Mouse (Mus musculus) midbrain, embryonic 14.5 days (tissue): ENCODE measurements around the gene Caln1. TPM values are rescaled to one million over a fixed set of nuclear protein-coding genes. Genes with fewer than 3 reads are reported as not detected.

Experiments used
- ATAC-seq: fragments of 200-750 bp; cut with Nextera tagmentation; 2 replicates; pipeline ENCODE4 v1.8.0; 2017; ENCODE audit warnings: moderate number of reproducible peaks, moderate library complexity; ENCODE audit not compliant: low FRiP score, low TSS enrichment
- DNase-seq: peaks from one replicate; pipeline ENCODE4 v3.0.0-alpha.2; 2015
- H3K27ac ChIP-seq: fragments of 300-500 bp; sonication (generic); replicated peaks from 2 replicates; pipeline ENCODE4 v1.5.1; 2014; ENCODE audit warnings: mild to moderate bottlenecking, low read depth, low read length, moderate library complexity
- H3K27me3 ChIP-seq: fragments of 300-500 bp; sonication (generic); 2 replicates; pipeline ENCODE4 v1.6.1; 2014; ENCODE audit warnings: low read length, control low read depth, mixed read lengths; ENCODE audit not compliant: control insufficient read depth, insufficient read depth
- H3K36me3 ChIP-seq: fragments of 300-500 bp; sonication (generic); 2 replicates; pipeline ENCODE4 v1.6.1; 2014; ENCODE audit warnings: low read length, control low read depth; ENCODE audit not compliant: control insufficient read depth, insufficient read depth
- H3K4me1 ChIP-seq: fragments of 300-500 bp; sonication (generic); 2 replicates; pipeline ENCODE4 v1.6.1; 2014; ENCODE audit warnings: mild to moderate bottlenecking, antibody characterized with exemption, low read length, control low read depth; ENCODE audit not compliant: control insufficient read depth, insufficient read depth
- H3K4me2 ChIP-seq: fragments of 300-500 bp; sonication (generic); 2 replicates; pipeline ENCODE4 v1.6.1; 2014; ENCODE audit warnings: mild to moderate bottlenecking, low read length, moderate library complexity
- H3K4me3 ChIP-seq: fragments of 300-500 bp; sonication (generic); replicated peaks from 2 replicates; pipeline ENCODE4 v1.5.1; 2014; ENCODE audit warnings: low read depth, low read length
- H3K9ac ChIP-seq: fragments of 300-500 bp; sonication (generic); replicated peaks from 2 replicates; pipeline ENCODE4 v1.6.1; 2014; ENCODE audit warnings: mild to moderate bottlenecking, low read length, moderate library complexity
- H3K9me3 ChIP-seq: fragments of 300-500 bp; sonication (generic); 2 replicates; pipeline ENCODE4 v1.6.1; 2016; ENCODE audit warnings: low read length, control low read depth, mixed read lengths; ENCODE audit not compliant: control insufficient read depth
- WGBS: fragments of 180-500 bp; shearing (Covaris S2); extraction: QIAGEN DNeasy Blood & Tissue Kit; methylation state at CpG from one replicate; pipeline ENCODE4 v1.1.7; 2014; 5-methylcytosine and 5-hydroxymethylcytosine counted together
- polyA plus RNA-seq: library from polyadenylated mRNA; unstranded; fragments of >200 nt; fragmentation: Nextera tagmentation; extraction: Ambion mirVana; gene quantifications from 2 replicates; pipeline ENCODE4 v1.2.1, GENCODE M21; 2014

Gene Caln1
- polyA plus RNA-seq, 1 experiment from 2014 or later: 8.4 TPM

DNA sequence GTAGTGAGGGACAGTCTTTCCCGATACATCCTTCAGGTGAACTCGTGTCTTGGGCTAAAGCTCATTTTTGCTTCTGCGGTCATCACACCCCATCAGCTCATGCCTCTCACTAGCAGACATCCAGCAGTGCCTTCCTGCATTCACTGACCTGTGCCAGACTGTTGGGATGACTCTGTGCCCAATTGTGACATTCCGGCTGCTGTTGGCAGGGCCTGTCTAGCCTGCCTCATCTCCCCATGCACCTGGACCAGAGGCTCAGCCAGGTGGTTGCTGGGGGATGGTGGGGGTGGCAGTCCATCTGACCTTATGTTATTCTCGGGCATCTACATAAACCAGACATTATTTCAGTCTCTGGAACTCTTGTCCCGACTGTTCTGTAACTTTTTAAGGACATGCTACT is 105.6 kb downstream of the Caln1 start:
- Histone ChIP-seq H3K4me3 (no peak overlapping the region), H3K27ac (no peak overlapping the region), H3K4me1 (no peaks in the 10 kb centered on the region), H3K27me3 (no peaks in the 10 kb centered on the region), H3K4me2 (no peak overlapping the region), H3K36me3 (no peaks in the 10 kb centered on the region), H3K9me3 (no peaks in the 10 kb centered on the region), H3K9ac (no peak overlapping the region)
- 88% methylated on average over 6 of the region's 6 CpGs for WGBS
- ATAC-seq (no peak), DNase-seq (no peak)

DNA sequence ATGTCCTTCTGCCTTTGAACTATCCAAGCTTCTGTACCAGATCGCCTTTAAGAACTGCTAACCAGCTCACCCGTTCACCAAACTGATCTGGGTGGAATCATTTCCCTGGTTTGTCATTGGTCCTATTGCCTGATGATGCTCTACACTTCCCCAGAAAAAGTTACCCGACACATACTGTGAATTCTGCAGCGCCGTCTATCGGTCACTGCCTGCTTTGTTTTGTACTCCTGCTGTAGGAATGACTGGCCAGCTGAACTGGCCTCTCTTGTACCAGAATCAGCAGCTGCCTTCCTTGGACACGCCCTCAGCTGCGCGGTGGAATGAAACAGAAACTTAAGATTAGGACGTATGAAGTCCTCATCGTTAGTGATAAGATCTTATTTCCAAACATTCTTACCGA is 107.5 kb downstream of the Caln1 start:
- Histone ChIP-seq H3K4me2 (no peak overlapping the region), H3K9ac (no peak overlapping the region), H3K4me1 (no peaks in the 10 kb centered on the region), H3K36me3 (no peaks in the 10 kb centered on the region), H3K27ac (no peak overlapping the region), H3K9me3 (no peaks in the 10 kb centered on the region), H3K4me3 (no peak overlapping the region), H3K27me3 (no peaks in the 10 kb centered on the region)
- DNase-seq (no peak), ATAC-seq (no peak)
- 70% methylated on average over 12 of the region's 12 CpGs for WGBS

DNA sequence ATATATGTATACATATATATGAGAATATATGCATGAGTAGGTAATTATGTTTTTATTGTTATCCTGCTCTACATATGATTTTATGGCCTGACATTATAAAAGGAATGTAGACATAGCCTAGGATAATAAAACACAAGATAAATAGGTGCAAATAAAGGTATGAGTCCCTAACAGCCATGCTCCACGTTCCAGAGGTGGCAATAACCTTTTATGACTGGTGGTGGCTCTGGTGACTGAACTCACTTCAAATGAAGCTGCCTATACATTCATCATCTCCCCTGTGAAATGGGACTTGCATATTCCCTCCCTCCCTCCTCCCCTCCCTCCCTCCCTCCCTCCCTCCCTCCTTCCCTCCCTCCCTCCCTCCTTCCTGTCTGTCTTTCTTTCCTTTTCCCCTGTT is 111.0 kb downstream of the Caln1 start:
- ATAC-seq (no peak), DNase-seq (no peak)
- 89% methylated on average over 1 of the region's 1 CpGs for WGBS
- Histone ChIP-seq H3K4me1 (no peaks in the 10 kb centered on the region), H3K36me3 (no peaks in the 10 kb centered on the region), H3K9ac (no peak overlapping the region), H3K4me2 (no peak overlapping the region), H3K4me3 (no peak overlapping the region), H3K27me3 (no peaks in the 10 kb centered on the region), H3K27ac (no peak overlapping the region), H3K9me3 (no peaks in the 10 kb centered on the region)

DNA sequence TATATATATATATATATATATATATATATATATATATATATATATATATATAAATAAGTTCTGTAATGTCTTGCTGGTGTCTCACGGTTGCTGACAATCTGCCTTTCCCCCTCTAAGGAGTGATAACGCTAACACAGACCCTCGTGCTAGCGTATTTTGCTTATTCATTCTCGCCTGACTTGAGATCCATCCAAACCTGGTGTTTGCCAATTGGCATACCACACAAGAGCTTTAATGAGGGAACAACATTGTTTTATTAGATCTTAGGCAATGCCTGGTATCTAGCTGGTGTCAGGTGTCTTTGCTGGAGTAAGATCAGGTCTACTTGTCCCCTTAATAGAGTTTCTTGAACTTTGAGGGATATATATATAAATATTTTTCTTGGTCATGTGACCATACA is 122.2 kb downstream of the Caln1 start:
- Histone ChIP-seq H3K9me3 (no peaks in the 10 kb centered on the region), H3K4me3 (no peak overlapping the region), H3K27ac (no peak overlapping the region), H3K9ac (no peak overlapping the region), H3K36me3 (no peaks in the 10 kb centered on the region), H3K4me2 (no peak overlapping the region), H3K4me1 (no peaks in the 10 kb centered on the region), H3K27me3 (no peaks in the 10 kb centered on the region)
- DNase-seq (no peak), ATAC-seq (no peak)
- WGBS: 94% methylated on average over 5 of the region's 5 CpGs

DNA sequence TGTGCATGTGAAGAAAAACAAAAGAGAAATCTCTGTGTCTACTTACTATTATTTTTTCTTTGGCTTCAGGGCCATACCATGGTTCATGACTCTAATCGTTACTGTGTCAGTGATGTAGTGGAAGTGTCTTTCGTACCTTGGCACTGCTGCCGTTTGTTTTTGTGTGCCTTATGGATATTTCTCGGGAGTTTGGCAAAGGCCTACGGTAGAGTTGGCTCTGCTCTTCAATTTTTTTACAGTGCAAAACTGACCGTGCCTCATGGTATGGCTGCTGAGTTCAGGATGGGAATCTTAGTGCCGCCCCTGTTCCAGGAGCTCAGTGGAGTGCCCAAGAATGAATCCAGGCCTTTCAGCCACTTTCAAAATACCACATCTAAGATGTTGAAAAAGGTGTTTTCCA is 123.0 kb downstream of the Caln1 start:
- no peak overlapping the region for H3K9ac ChIP-seq
- H3K4me2 ChIP-seq: no peak overlapping the region
- ATAC-seq (no peak), DNase-seq (no peak)
- H3K4me1 ChIP-seq: no peaks in the 10 kb centered on the region
- no peaks in the 10 kb centered on the region for H3K9me3 ChIP-seq
- no peak overlapping the region for H3K27ac ChIP-seq
- no peaks in the 10 kb centered on the region for H3K27me3 ChIP-seq
- WGBS: 91% methylated on average over 7 of the region's 7 CpGs
- no peak overlapping the region for H3K4me3 ChIP-seq
- no peaks in the 10 kb centered on the region for H3K36me3 ChIP-seq

DNA sequence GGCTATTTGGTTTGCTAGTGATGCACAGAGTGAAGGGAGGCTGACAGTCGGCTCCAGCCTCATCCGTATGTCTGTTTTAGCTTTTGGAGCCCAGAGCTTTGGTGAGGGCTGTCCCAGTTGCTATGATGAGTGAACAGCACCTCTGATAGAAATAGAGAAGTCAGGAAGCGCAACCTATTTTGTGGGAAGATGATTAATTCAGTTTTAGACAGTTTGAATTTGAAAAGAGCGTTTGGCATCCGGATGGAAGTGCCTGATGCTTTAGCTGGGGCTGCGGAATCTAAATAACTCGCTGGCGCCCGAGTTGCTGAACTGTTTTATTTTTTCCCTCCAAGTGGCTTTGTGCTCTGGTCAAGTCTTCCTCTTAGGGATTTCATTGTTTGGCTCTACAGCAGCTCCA is 133.3 kb downstream of the Caln1 start:
- no peaks in the 10 kb centered on the region for H3K4me1 ChIP-seq
- no peaks in the 10 kb centered on the region for H3K9me3 ChIP-seq
- 82% methylated on average over 9 of the region's 9 CpGs for WGBS
- ATAC-seq: no peak
- H3K4me3 ChIP-seq: no peak overlapping the region
- H3K36me3 ChIP-seq: no peaks in the 10 kb centered on the region
- no peak overlapping the region for H3K4me2 ChIP-seq
- H3K27ac ChIP-seq: no peak overlapping the region
- no peak for DNase-seq
- no peak overlapping the region for H3K9ac ChIP-seq
- H3K27me3 ChIP-seq: no peaks in the 10 kb centered on the region

DNA sequence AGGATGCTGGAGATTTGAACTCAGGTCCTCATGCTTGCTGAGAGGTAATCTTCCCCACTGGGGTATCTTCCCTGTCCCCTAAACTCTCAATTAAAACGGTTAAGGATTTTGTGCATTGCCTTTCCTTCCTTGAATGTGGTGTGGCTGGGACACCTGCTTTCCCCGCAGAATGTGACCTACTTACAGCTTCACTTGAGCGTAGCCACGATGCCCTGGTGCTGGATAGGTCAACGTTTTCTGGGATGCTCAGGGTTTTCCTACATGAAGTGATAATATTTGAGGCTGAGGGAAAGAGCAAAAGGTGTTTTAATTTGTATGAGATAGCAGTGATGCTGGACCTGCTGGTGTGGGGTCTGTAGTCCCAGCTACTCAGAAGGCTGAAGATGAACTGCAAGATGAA is 135.6 kb downstream of the Caln1 start:
- Histone ChIP-seq H3K9me3 (no peaks in the 10 kb centered on the region), H3K4me2 (no peak overlapping the region), H3K4me3 (no peak overlapping the region), H3K27ac (no peak overlapping the region), H3K27me3 (no peaks in the 10 kb centered on the region), H3K36me3 (no peaks in the 10 kb centered on the region), H3K9ac (no peak overlapping the region), H3K4me1 (no peaks in the 10 kb centered on the region)
- ATAC-seq (no peak), DNase-seq (no peak)
- 87% methylated on average over 5 of the region's 5 CpGs for WGBS

DNA sequence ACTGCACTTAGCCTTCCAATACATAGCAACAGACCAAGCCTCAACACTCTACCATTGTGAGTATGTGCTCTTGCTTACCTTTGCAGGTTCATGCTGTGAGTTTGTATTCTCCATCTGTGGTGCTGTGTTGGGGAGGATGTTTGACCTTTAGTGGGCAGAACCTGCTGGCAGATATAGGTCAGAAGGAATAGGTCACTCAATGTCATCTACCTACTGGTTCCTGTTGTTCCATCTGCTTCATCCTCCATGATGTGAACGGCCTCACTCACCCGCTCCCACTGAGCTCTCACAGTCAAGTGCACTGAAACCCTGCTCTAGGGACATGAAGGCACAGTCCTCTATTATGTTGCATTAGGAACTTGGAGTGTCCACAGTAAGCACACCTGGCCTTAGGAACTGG is 141.3 kb downstream of the Caln1 start:
- WGBS: 94% methylated on average over 2 of the region's 2 CpGs
- Histone ChIP-seq H3K4me1 (no peaks in the 10 kb centered on the region), H3K9me3 (0 out of 2 replicates have a peak, but pooled peaks cover 3% of the 10 kb centered on the region), H3K4me3 (no peak overlapping the region), H3K36me3 (no peaks in the 10 kb centered on the region), H3K27me3 (no peaks in the 10 kb centered on the region), H3K27ac (no peak overlapping the region), H3K9ac (no peak overlapping the region), H3K4me2 (no peak overlapping the region)
- DNase-seq (no peak), ATAC-seq (no peak)

DNA sequence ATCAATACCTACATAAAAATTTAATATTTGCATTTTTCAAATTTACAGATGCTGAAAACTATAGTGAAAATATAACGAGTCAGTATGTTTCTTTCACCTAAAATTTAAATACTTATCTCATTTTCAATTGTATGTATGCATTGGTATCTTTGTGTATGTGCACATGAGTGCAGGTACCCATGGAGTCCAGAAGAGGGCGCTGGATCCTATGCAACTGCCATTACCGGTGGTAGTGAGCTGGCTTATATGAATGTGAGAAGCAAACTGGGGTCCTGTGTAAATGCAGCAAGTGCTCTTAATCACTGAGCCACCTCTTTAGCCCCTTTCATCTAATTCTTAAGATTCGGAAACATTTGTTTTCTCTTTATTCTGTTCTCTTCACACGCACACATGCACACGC is 146.1 kb downstream of the Caln1 start:
- no peak for DNase-seq
- WGBS: 82% methylated on average over 6 of the region's 6 CpGs
- ATAC-seq: no peak
- no peak overlapping the region for H3K4me2 ChIP-seq
- H3K4me1 ChIP-seq: no peaks in the 10 kb centered on the region
- H3K9ac ChIP-seq: no peak overlapping the region
- 0 out of 2 replicates have a peak, but pooled peaks cover 3% of the 10 kb centered on the region for H3K9me3 ChIP-seq
- no peaks in the 10 kb centered on the region for H3K27me3 ChIP-seq
- no peaks in the 10 kb centered on the region for H3K36me3 ChIP-seq
- H3K27ac ChIP-seq: no peak overlapping the region
- H3K4me3 ChIP-seq: no peak overlapping the region
